Mouse (Mus musculus): ENCODE measurements around the gene Ifrd2.

DNA sequence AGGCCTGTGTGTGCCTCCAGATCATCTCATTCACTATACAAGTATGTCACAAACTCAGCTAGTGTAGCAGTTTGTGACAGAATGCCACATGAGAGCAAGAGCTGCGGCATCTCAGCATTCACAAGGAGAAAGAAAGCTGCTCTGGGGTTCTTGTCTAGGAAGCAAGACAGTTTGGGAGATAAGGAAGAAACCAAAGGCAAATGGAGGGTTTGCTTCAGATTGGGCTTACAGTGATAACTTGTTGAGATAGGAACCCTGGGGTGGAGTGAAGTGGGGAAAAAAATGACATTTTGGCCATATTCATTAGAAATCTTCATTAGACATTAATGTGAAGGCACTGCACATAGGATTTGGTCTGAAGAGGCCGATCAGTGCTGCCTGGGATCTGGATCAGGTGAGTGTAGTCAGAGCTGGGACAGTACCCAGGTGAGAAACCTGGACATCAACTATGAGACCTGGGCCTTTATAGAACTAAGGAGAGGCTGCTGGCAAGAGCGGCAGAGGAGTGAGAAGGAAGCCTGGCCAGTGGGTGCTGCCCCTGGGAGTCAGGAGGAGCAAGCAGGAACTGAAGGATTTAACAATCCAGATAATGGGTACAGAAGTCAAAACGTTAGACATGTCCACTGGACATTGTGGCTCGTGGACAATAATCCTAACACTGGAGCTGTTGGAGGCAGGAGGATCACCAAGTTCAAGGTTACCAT is 34.6 kb upstream of the Ifrd2 start:
- TF ChIP-seq POLR2A (IDR thresholded peaks at IDR 0.05; ENCODE audit: control insufficient read depth, extremely low read depth, insufficient read depth, low read length, poor library complexity) (no peak), CTCF (IDR thresholded peaks at IDR 0.05; ENCODE audit: borderline replicate concordance, control insufficient read depth, extremely low read depth, insufficient read depth, low read length, poor library complexity) (no peak)

Measured in thymus, adult 2 months (tissue).